In genomic region chr5:128706467-128706866, GRCm38 (mm10) we compare ENCODE assay signal across 28 mouse cellular contexts. TPM values are rescaled to one million over a fixed set of nuclear protein-coding genes. Genes with fewer than 3 reads are reported as not detected.
DNase-seq lines count a peak whose midpoint lies in the region; ATAC-seq and TF ChIP-seq lines count a peak whose summit lies in the region.
"Had no signal": no experiment of that assay in that cellular context is flagged by ENCODE, and none has a peak within 500 bp of the region (broad histone marks: within the 10 kb centered on the region; RNA-seq: fewer than 3 reads in every experiment).

No protein-coding gene starts in this region.

- H3K36me3 ChIP-seq in hindbrain, postnatal 0 days (ENCODE audit: insufficient read depth, low read length): no peaks in the 10 kb centered on the region
- H3K36me3 ChIP-seq in hindbrain, embryonic 12.5 days: no peaks in the 10 kb centered on the region
- H3K36me3 ChIP-seq in testis, adult 2 months (ENCODE audit: control insufficient read depth, insufficient read depth, low read length): no peaks in the 10 kb centered on the region
- H3K36me3 ChIP-seq: embryonic facial prominence, embryonic 15.5 days; forebrain, embryonic 10.5 days; heart, embryonic 10.5 days had no signal

- H3K4me3 ChIP-seq in hindbrain, postnatal 0 days (ENCODE audit: low read length): no peak overlapping the region
- no peak overlapping the region for H3K4me3 ChIP-seq in hindbrain, embryonic 12.5 days
- H3K4me3 ChIP-seq in testis, adult 2 months (ENCODE audit: control insufficient read depth, low read depth, low read length): no peak overlapping the region
- H3K4me3 ChIP-seq: embryonic facial prominence, embryonic 15.5 days; erythroblast, embryonic 14.5 days; forebrain, embryonic 10.5 days; gastrocnemius, adult 2 months; heart, embryonic 10.5 days had no signal

- H3K4me1 ChIP-seq in hindbrain, postnatal 0 days (ENCODE audit: insufficient read depth, low read length): no peaks in the 10 kb centered on the region
- H3K4me1 ChIP-seq in hindbrain, embryonic 12.5 days: peaks cover 11% of the 10 kb centered on the region
- no peaks in the 10 kb centered on the region; the same call in 1 of the 2 replicates for H3K4me1 ChIP-seq in testis, adult 2 months (ENCODE audit: control insufficient read depth, insufficient read depth, low read length)

- no peak for DNase-seq in hindbrain, postnatal 0 days (ENCODE audit: low spot score)
- no peak for DNase-seq in testis, postnatal 14 days (ENCODE audit: low spot score)
- DNase-seq in brain, embryonic 14.5 days (ENCODE audit: low read depth): no peak
- no peak for DNase-seq in retina, postnatal 1 day
- no peak for DNase-seq in adrenal gland, adult 18-20 months (ENCODE audit: low spot score in 2 of 2)
- DNase-seq: adrenal gland, adult 2 months; adrenal gland, postnatal 25 days; cerebellum, adult 2 months; cerebellum, postnatal 14 days; embryo, embryonic 11 days; gastrocnemius, adult 2 months; gastrocnemius, postnatal 36 days; heart, adult 18-20 months; heart, postnatal 10 days had no signal

- no peak overlapping the region for H3K9ac ChIP-seq in hindbrain, postnatal 0 days (replicated peaks; ENCODE audit: low read length)
- H3K9ac ChIP-seq in hindbrain, embryonic 12.5 days: no peak overlapping the region
- H3K9ac ChIP-seq: embryonic facial prominence, embryonic 15.5 days; hindbrain, embryonic 14.5 days had no signal

- no peak overlapping the region for H3K4me2 ChIP-seq in hindbrain, postnatal 0 days (ENCODE audit: low read depth, low read length)
- H3K4me2 ChIP-seq in hindbrain, embryonic 12.5 days (replicated peaks): no peak overlapping the region
- H3K4me2 ChIP-seq: embryonic facial prominence, embryonic 15.5 days; hindbrain, embryonic 14.5 days had no signal

- no peaks in the 10 kb centered on the region for H3K9me3 ChIP-seq in hindbrain, postnatal 0 days (ENCODE audit: low read length)
- H3K9me3 ChIP-seq in hindbrain, embryonic 12.5 days (replicated peaks): peaks cover 7% of the 10 kb centered on the region; the same call in 1 of the 2 replicates
- H3K9me3 ChIP-seq: embryonic facial prominence, embryonic 15.5 days; heart, embryonic 10.5 days had no signal

- no peak overlapping the region for H3K27ac ChIP-seq in hindbrain, postnatal 0 days
- H3K27ac ChIP-seq in hindbrain, embryonic 12.5 days: no peak overlapping the region
- no peak overlapping the region for H3K27ac ChIP-seq in testis, adult 2 months (ENCODE audit: control insufficient read depth, insufficient read depth, low read depth, low read length)
- H3K27ac ChIP-seq: embryonic facial prominence, embryonic 15.5 days; forebrain, embryonic 10.5 days; gastrocnemius, adult 2 months; heart, embryonic 10.5 days; hindbrain, embryonic 14.5 days had no signal

- no peak for TF ChIP-seq POLR2A in testis, adult 2 months (IDR thresholded peaks at IDR 0.05; ENCODE audit: control insufficient read depth, low read depth, low read length)
- no peak for TF ChIP-seq POLR2A in brain, embryonic 14.5 days (IDR thresholded peaks at IDR 0.05; ENCODE audit: borderline replicate concordance, extremely low read depth, insufficient read depth, insufficient read length, poor library complexity, severe bottlenecking)

- TF ChIP-seq CTCF in hindbrain, postnatal 0 days (IDR thresholded peaks at IDR 0.05; ENCODE audit: low read depth): peak; percentile 14; the same call in 1 of the 2 replicates
- TF ChIP-seq CTCF in testis, adult 2 months (IDR thresholded peaks at IDR 0.05; ENCODE audit: control insufficient read depth, insufficient read depth, insufficient replicate concordance, low read depth, low read length): peak; percentile 21; the same call in 1 of the 2 replicates
- TF ChIP-seq CTCF in brain, embryonic 14.5 days (IDR thresholded peaks at IDR 0.05; ENCODE audit: borderline replicate concordance, extremely low read depth, insufficient read depth, insufficient read length): peak; percentile 15; the same call in 1 of the 2 replicates

- no peaks in the 10 kb centered on the region for H3K27me3 ChIP-seq in hindbrain, postnatal 0 days (ENCODE audit: insufficient read depth, low read length)
- H3K27me3 ChIP-seq in hindbrain, embryonic 12.5 days: no peaks in the 10 kb centered on the region
- no peaks in the 10 kb centered on the region for H3K27me3 ChIP-seq in testis, adult 2 months (ENCODE audit: control insufficient read depth, insufficient read depth, low read length)
- H3K27me3 ChIP-seq: embryonic facial prominence, embryonic 15.5 days had no signal

- 100% methylated on average over 1 of the region's 1 CpGs for WGBS in hindbrain, postnatal 0 days
- 98% methylated on average over 1 of the region's 1 CpGs for WGBS in hindbrain, embryonic 12.5 days

- no peak for ATAC-seq in hindbrain, postnatal 0 days
- no peak for ATAC-seq in hindbrain, embryonic 12.5 days (ENCODE audit: low FRiP score)
- ATAC-seq: activated CD4-positive, CD25-positive, alpha-beta regulatory T cell, adult 4 months; forebrain, embryonic 14.5 days had no signal

RNA-seq across cellular contexts. Expression of gene Piwil1, which starts 4.1 kb away (rescaled TPM):
- total RNA-seq in hindbrain, postnatal 0 days (2014; rRNA removed): 0.10 and 1.4 TPM in 2 replicates
- 0.30 and 0.40 TPM in 2 replicates for polyA plus RNA-seq in hindbrain, postnatal 0 days (2015; fragmentation: Nextera tagmentation; extraction: Ambion mirVana)
- 0.15 and 0.17 TPM in 2 replicates for polyA plus RNA-seq in hindbrain, embryonic 12.5 days (2016; fragmentation: Nextera tagmentation; extraction: Ambion mirVana)
- polyA plus RNA-seq in testis, adult 2 months (2012; rRNA removed): 247 and 266 TPM in 2 replicates
- 0.24 and 0.30 TPM in 2 replicates for polyA plus RNA-seq in brain, embryonic 14.5 days (2012; rRNA removed)
- total RNA-seq in adrenal gland, adult 18-20 months (2021): not detected
- total RNA-seq: adrenal gland, adult 2 months; adrenal gland, postnatal 25 days; common myeloid progenitor, adult 5-6 weeks; gastrocnemius, adult 2 months; gastrocnemius, postnatal 36 days; heart, adult 18-20 months; heart, postnatal 10 days; hematopoietic stem cell, adult 5-6 weeks had no signal
- polyA plus RNA-seq: C2C12; embryonic facial prominence, embryonic 11.5 days; embryonic facial prominence, embryonic 15.5 days; erythroblast, embryonic 14.5 days; forebrain, embryonic 10.5 days; forebrain, embryonic 14.5 days; heart, embryonic 10.5 days; heart, embryonic 14.5 days had no signal

Comparison
In these comparisons a context has a peak if more than half of its experiments do, and no peak if none do; other contexts are left out.
1. RNA of gene Piwil1, which starts 4.1 kb away (polyA plus RNA-seq): 247 to 266 TPM in testis, adult 2 months; 0.30 to 0.40 TPM in hindbrain, postnatal 0 days, 0.24 to 0.30 TPM in brain, embryonic 14.5 days and 0.15 to 0.17 TPM in hindbrain, embryonic 12.5 days; every median in the first group is over 100 times any median in the second.
2. Peak in every context shown above with its lines, with median percentiles within 50 percentile points of each other: CTCF ChIP-seq.